Mouse (Mus musculus): ENCODE measurements around the gene Rps25.
"Not testable (repeated sequence)": the region's sequence is repeated elsewhere in the genome, so short reads cannot be mapped to it uniquely, and the experiment has no call there.

Rps25 gene

DNA sequence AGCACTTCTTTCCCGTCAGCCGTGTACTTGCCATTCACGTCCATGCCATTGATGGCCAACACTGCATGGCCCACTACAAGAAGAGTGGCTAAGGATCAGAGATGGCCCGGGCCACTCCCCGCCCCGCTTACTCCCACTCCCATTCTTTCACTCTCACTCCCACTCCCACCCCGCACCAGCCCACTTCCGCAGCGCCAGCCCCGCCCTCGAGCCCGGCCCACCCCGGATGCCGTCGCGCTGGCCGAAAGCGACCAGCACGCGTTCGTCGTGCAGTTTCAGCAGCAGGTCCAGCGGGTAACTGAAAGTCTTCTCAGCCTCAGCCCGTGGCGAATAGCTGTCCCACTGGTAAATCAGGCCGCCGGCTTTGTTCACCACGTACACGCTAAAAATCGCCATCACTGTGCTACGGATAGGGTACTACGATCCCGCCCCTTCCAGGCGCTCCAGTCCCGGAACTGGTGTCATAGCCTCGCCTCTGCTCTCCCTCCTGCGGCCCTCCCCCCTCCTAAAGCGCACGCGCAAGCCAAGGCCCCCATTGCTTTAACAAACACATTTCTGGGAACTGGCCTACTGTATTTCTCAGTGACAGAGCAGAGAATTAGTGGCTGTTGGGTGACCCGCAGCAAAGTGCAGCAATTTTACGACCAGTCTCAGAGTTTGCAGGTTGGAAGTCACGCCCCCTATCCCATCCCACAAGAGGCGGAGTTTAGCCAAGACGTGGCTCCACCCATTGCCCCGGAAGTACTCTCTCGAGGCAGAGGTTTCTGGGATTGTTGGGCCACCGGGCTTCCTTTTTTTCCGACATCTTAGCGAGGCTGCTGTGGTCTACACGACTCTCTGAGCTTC lies at the start of gene Rps25, which contains the start of gene Trappc4:
Rps25 (plus strand) TSS at position 234 of the 846 bp plus-strand sequence.
Trappc4 (minus strand) TSS at position 695 of the 846 bp plus-strand sequence.
- DNase-seq = peak; percentile 95

DNA sequence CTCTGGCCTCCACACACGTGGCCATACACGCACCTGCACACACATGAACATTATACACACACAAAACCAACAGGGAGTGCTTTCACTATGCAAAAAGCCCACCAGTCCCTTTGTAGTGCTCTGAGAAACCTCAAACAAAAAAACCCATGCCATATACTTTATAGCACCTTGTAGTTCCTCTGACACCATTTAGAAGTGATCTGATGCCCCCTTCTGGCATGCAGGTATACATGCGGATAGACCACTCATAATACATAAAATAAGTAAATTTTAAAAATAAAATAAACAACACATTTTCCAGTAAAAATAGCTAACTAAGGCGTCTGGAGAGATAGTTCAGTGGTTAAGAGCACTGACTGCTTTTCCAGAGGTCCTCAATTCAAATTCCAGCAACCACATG lies 49.7 kb upstream of the Rps25 start:
- peak; percentile 30 for DNase-seq

GRCm38 (mm10) chr9:44361190-44361917 lies 45.6 kb upstream of the Rps25 start, which contains the start of gene Vps11:
Vps11 (minus strand) TSS chr9:44361670.
- DNase-seq = peak; percentile 97

- not testable (repeated sequence) for DNase-seq
Measured at GRCm38 (mm10) chr9:44361931-44362330, 45.0 kb upstream of the Rps25 start.

DNA sequence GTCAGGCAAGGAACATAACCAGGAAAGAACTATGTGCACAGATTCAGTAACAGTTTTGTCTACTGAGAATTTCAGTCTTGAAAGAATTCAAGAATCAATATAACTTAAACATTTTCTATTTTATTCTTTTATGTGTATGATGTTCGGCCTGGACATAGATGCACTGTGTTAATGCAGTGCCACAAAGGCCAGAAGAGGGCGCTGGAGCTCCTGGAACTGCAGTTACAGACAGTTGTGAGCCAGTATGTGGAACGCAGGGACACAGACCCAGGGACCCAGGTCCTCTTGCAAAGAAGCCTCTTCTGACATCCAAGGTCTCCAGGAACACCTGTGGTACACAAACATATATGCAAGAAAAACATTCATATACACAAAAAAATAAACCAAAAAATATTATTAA lies 42.5 kb upstream of the Rps25 start:
- DNase-seq = peak; percentile 17

DNA sequence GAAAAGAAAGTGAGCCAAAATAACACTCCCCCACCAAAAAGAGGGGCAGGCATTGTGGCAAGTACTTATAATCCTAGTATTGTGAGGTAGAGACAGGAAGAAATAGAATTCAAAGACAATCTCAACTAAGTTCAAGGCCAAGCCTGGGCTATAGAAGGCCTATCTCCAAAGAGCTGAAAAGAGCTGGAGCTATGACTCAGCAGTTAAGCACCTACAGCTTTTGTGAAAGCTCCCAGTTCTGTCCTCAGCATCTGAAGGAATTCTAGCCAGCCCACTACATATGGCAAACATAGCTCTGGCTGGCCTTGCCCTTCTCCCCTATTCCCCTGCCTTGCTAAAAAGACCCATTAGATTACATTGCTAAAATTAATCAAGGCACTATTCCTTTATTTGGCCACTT lies 33.6 kb upstream of the Rps25 start:
- DNase-seq = no peak

DNA sequence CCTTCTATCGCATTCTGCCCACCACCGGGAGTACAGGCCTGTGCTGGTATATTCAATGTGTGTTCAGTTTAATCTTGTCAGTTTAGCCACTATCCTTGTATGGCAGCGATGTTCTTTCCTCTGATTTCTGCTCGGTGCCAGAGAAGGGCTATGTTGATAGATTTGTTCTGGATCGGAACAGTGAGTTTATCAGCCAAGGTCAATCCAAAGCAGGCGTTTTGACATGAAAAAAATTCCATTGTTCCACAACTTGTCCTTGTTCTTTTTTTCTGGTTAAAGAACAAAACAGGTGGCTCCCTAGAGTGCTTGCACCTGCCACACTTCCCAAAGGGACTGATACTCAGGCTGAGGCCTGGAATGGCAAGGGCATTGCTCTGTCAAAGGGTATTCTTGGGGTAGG lies 30.8 kb upstream of the Rps25 start:
- no peak for DNase-seq

DNA sequence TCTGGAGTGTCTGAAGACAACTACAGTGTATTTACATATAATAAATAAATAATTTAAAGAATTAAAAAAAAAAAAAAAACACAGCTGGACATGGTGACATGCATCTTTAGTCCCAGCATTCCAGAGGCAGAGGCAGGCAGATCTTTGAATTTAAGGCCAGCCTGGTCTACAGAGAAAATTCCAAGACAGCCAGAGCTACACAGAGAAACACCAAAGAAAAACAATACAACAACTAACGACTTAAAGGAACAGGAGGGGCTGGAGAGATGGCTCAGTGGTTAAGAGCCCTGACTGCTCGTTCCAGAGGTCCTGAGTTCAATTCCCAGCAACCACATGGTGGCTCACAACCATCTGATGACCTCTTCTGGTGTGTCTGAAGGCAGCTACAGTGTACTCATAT lies 29.6 kb upstream of the Rps25 start:
- not testable (repeated sequence) for DNase-seq

DNA sequence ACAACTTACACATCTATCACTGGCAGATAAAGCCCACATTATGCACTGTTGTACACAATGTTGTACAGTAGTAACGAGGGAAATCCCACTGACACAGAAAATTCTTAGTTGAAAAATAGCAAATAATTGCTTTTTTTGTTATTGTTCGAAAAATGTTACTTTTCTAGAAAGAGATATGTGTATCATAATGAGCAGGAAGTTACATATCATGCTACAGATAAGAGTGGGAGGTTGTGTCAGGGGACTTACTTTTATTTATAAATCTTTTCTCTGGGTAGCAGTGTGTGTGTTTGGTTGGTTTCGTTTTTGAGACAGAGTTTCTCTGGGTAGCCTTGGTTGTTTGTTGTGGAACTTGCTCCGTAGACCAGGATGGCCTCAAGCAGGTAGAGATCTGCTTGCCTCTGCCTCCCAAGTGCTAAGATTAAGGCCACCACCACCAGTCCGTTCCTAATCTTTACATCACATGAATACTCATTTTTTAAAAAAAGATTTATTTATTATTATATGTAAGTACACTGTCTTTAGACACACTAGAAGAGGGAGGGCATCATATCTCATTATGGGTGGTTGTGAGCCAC lies 28.7 kb upstream of the Rps25 start:
- no peak for DNase-seq

DNA sequence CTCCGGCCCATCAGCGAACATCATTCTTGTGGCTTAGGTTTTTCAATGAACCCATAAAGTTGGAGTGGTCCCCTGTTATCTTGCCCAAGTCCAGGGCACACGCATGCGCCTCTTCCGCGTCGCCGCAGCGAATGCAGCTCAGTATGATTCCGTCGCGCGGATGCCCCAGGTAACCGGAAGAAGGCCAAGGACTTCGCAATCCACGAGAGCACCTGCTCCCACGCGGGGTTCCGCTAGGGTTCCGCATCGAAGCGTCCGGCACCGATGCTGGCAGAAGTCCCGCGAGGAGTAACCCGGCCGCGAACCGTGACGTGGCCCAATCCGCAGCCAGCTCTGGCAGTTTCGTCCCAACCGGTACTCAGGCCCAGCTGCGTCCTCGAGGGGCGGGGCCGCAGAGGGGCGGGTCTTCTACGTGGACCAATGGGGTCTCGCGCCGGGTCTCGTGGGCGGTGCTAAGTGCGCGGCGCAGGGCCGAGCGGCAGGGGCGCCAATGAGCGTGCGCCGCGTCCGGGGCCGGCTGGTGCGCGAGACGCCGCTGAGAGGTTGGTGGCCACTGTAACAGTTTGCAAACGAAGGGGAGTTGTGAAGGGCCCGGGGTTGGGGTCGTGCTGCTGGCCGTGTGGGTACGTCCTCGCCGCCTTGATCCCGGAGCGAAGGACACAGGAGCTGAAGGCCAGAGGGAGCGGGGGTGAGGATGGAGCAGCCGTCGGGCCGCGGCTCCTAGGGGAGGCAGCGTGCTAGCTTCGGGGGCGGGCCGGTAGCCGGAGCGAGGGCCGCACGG lies 27.7 kb upstream of the Rps25 start, which contains the start of gene Hyou1:
Hyou1 (plus strand) TSS at position 437 of the 781 bp plus-strand sequence.
- peak; percentile 100 for DNase-seq

DNA sequence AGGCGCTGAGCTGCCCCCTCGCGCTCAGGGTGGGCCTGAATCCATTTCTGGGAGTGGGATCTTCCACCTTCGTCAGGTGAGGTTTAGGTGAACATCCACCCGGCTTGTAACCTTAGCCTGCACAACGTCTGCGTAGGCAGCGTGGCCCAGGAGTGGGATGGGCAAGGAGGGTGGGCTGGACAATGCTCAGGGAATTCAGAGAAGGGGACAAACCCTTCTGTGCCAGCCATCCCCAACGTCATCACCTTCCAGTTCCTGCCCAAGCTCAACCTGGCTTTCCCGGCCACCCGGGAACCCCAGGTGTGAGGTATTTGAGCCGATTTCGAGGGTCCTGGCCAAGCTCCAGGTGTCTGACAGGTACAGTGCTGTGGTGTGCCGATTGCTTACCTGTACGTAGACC lies 27.1 kb upstream of the Rps25 start:
- DNase-seq = no peak

DNA sequence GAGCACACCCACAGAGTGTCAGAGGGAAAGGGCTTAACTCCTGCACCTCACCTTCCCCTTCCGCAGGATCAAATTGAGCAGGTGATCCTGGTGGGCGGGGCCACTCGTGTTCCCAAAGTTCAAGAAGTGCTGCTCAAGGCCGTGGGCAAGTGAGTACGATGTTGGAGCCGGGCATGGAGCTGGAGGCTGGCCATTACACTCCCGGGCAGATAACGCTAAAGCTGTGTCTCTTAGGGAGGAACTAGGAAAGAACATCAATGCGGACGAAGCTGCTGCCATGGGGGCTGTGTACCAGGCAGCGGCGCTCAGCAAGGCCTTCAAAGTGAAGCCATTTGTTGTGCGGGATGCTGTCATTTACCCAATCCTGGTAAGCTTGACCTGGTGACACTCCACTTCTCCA lies 22.3 kb upstream of the Rps25 start:
- no peak for DNase-seq

DNA sequence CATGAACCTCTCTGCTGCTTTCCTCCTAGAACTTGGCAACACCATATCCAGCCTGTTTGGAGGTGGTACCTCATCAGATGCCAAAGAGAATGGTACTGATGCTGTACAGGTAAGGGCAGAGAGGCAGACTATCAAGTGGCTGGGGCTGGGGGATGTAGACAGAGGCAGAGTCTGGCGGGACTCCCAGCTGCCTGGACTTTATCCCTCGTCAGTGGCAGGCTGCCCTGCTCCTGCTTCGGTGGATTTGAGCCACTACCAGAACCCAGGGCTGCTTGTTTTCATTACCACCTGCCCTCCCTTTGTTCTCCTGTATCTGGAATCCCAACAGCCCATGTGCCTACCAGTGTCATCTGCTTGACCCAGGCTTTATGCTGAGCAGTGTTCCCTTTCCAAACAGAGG lies 19.7 kb upstream of the Rps25 start:
- DNase-seq = peak; percentile 34

- DNase-seq = peak; percentile 63
Measured at GRCm38 (mm10) chr9:44389273-44389672, 17.7 kb upstream of the Rps25 start.

- DNase-seq = peak; percentile 78
Measured at GRCm38 (mm10) chr9:44391466-44391865, 15.5 kb upstream of the Rps25 start.

- DNase-seq = peak; percentile 97
Measured at GRCm38 (mm10) chr9:44396684-44397411, 10.1 kb upstream of the Rps25 start, which contains the start of gene Slc37a4. Slc37a4 (plus strand) TSS chr9:44396852.

GRCm38 (mm10) chr9:44398087-44398486 lies 8.9 kb upstream of the Rps25 start:
- DNase-seq = peak; percentile 88

- DNase-seq = no peak
Measured at GRCm38 (mm10) chr9:44398551-44398950, 8.4 kb upstream of the Rps25 start.

- DNase-seq = no peak
Measured at GRCm38 (mm10) chr9:44399114-44399794, 7.7 kb upstream of the Rps25 start.

DNA sequence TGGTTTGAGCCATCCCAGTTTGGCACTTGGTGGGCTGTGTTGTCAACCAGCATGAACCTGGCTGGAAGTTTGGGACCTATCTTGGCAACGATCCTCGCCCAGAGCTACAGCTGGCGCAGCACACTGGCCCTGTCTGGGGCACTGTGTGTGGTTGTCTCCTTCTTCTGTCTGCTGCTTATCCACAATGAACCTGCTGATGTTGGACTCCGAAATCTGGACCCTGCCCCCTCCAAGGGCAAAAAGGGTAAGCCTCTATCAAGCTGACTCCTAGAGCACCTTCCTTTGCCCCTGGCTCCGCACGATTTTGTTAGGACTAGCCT lies 7.2 kb upstream of the Rps25 start:
- DNase-seq = peak; percentile 33

DNA sequence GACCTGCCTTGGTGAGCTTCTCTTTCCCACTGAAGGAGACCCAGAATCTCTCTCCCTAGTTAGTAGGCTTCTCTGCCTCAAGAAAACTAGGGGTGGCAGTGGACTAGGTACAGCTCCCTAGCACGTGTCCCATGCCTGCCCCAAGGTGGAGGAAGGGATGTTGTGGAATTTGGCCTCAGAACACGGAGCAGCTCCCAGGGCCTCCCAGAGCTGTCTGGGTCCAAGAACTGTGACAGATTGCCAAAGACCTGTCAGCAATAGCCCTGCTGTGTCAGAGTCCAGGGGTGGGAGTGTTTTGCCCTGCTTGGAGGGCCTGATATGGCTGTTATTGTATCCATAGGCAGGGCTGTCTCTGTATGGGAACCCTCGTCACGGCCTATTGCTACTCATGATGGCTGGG lies 5.9 kb upstream of the Rps25 start:
- peak; percentile 82 for DNase-seq
